Mouse (Mus musculus): ENCODE results near the gene Nrd1.

DNA sequence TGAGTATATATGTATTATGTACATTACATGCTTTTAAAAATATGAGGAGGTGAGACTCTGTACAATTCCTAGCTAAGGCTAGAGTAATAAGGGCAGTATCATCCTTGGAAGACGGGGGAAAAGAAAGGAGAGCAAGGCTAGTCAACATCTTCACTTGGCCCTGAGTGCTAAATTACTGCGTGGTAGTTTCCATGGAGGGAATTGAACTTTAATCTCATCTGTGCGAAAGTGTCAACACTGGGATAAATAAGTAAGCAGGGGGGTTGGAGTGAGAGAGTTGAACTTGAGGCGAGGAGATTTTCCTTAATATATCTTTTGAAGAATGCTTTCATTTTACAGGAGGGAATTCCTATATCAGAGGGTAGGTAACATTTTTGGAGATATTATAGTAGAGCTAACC lies 13.6 kb downstream of the Nrd1 start:
- TF ChIP-seq POLR2A (IDR thresholded peaks at IDR 0.05; ENCODE audit: low read depth, low read length), result no peak
- TF ChIP-seq CTCF (conservative IDR thresholded peaks at IDR 0.05; ENCODE audit: insufficient read depth, insufficient read length, low read depth, low read length), result no peak

All from kidney, adult 2 months (tissue).